Comparison of ENCODE assay signal across 22 mouse cellular contexts in the genomic region with DNA sequence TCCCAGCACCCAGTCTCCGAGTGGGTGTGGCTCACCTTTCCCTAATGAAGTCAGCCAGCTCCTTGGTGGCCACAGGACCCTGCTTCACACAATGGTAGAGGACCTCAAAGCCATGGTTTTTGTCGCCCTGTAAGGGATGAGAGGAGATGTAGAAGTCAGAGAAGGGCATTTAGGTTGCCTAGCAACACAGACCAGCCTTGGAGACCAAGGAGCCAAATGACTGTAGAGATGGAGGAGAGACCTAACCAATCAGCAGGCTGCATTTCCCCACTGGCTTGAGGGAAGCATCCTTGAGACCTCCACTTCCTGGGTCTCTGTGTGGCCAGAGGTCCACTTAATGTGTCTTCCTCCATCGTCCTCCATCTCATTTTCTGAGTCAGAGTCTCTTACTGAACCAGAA. TPM values are rescaled to one million over a fixed set of nuclear protein-coding genes. Genes with fewer than 3 reads are reported as not detected.
A peak's percentile ranks its signal among the peaks of the same experiment; 100 is the strongest.
DNase-seq lines count a peak whose midpoint lies in the region; ATAC-seq and TF ChIP-seq lines count a peak whose summit lies in the region.
"Had no signal": no experiment of that assay in that cellular context is flagged by ENCODE, and none has a peak within 500 bp of the region (broad histone marks: within the 10 kb centered on the region; RNA-seq: fewer than 3 reads in every experiment).

No protein-coding gene starts in this region.

- peaks cover 16% of the 10 kb centered on the region for H3K36me3 ChIP-seq in hindbrain, embryonic 16.5 days (ENCODE audit: control insufficient read depth, insufficient read depth, low read length)
- H3K36me3 ChIP-seq: embryonic facial prominence, embryonic 15.5 days; heart, embryonic 12.5 days; limb, embryonic 10.5 days had no signal

- peaks cover 42% of the 10 kb centered on the region for H3K4me1 ChIP-seq in hindbrain, embryonic 16.5 days (ENCODE audit: control insufficient read depth, insufficient read depth, low read depth, low read length)
- H3K4me1 ChIP-seq: embryonic facial prominence, embryonic 15.5 days; heart, embryonic 12.5 days had no signal

- no peak overlapping the region for H3K4me2 ChIP-seq in hindbrain, embryonic 16.5 days (ENCODE audit: low read length)
- H3K4me2 ChIP-seq: embryonic facial prominence, embryonic 15.5 days; heart, embryonic 12.5 days had no signal

- no peak overlapping the region for H3K9ac ChIP-seq in hindbrain, embryonic 16.5 days (ENCODE audit: low read depth, low read length)
- H3K9ac ChIP-seq: embryonic facial prominence, embryonic 15.5 days; heart, embryonic 12.5 days had no signal

- no peaks in the 10 kb centered on the region for H3K27me3 ChIP-seq in hindbrain, embryonic 16.5 days (replicated peaks; ENCODE audit: control insufficient read depth, insufficient read depth, low read length)
- H3K27me3 ChIP-seq: embryonic facial prominence, embryonic 15.5 days had no signal

- H3K9me3 ChIP-seq in hindbrain, embryonic 16.5 days (ENCODE audit: control insufficient read depth, low read length) = no peaks in the 10 kb centered on the region
- H3K9me3 ChIP-seq: embryonic facial prominence, embryonic 15.5 days; heart, embryonic 12.5 days; limb, embryonic 10.5 days had no signal

- ATAC-seq in hindbrain, embryonic 16.5 days = peak; percentile 2; the same call in 1 of the 2 replicates
- no peak for ATAC-seq in CD4-positive, CD25-positive, alpha-beta regulatory T cell, adult 4 months
- ATAC-seq: inflammation-experienced regulatory T-cells, adult 6 months had no signal

- TF ChIP-seq POLR2A in brain, embryonic 14.5 days (IDR thresholded peaks at IDR 0.05; ENCODE audit: borderline replicate concordance, extremely low read depth, insufficient read depth, insufficient read length, poor library complexity, severe bottlenecking) = no peak

- H3K4me3 ChIP-seq in left cerebral cortex, adult 2 months = no peak overlapping the region
- H3K4me3 ChIP-seq in hindbrain, embryonic 16.5 days (ENCODE audit: low read length) = no peak overlapping the region
- H3K4me3 ChIP-seq: embryonic facial prominence, embryonic 15.5 days; heart, embryonic 12.5 days; limb, embryonic 10.5 days had no signal

- DNase-seq in left cerebral cortex, adult 2 months (ENCODE audit: extremely low spot score in 1 of 2, low spot score in 2 of 2) = no peak
- DNase-seq in left cerebral cortex, postnatal 36 days (ENCODE audit: low spot score in 2 of 2) = no peak
- DNase-seq in brain, adult 2 months (ENCODE audit: low read depth, low spot score) = peak; percentile 71
- DNase-seq in brain, embryonic 14.5 days (ENCODE audit: low read depth) = peak; percentile 47
- DNase-seq in cerebellum, postnatal 14 days = no peak
- DNase-seq: adrenal gland, postnatal 10 days; cerebellum, adult 11 months; cerebellum, postnatal 36 days; heart, adult 11 months; heart, postnatal 14 days; kidney, adult 2 months; kidney, postnatal 14 days; lung, adult 2 months; lung, postnatal 36 days; thymus, postnatal 14 days had no signal

- intact Hi-C loops in left cerebral cortex, adult 2 months (cut with DNase I) = no loop called here
- intact Hi-C loops in left cerebral cortex, postnatal 36 days (cut with DNase I) = no loop called here

- H3K27ac ChIP-seq in left cerebral cortex, adult 2 months = peak overlapping the region; percentile 84
- H3K27ac ChIP-seq in hindbrain, embryonic 16.5 days (ENCODE audit: low read depth, low read length) = no peak overlapping the region
- H3K27ac ChIP-seq: embryonic facial prominence, embryonic 15.5 days; limb, embryonic 10.5 days; stomach, postnatal 0 days had no signal

- no peak for TF ChIP-seq CTCF in left cerebral cortex, adult 2 months (IDR thresholded peaks at IDR 0.05)
- no peak for TF ChIP-seq CTCF in brain, embryonic 14.5 days (IDR thresholded peaks at IDR 0.05; ENCODE audit: borderline replicate concordance, extremely low read depth, insufficient read depth, insufficient read length)

- WGBS in hindbrain, embryonic 16.5 days = 33% methylated on average over 3 of the region's 3 CpGs

RNA-seq across cellular contexts. Expression of gene Fcho1, which starts 7.3 kb away (rescaled TPM):
- 100 to 1,000 TPM; 184 TPM for total RNA-seq in left cerebral cortex, adult 2 months (2021)
- total RNA-seq in left cerebral cortex, postnatal 36 days (2021) = 100 to 1,000 TPM; 156 to 193 TPM
- 146 and 203 TPM in 2 replicates for polyA plus RNA-seq in brain, embryonic 14.5 days (2012; rRNA removed)
- polyA plus RNA-seq in hindbrain, embryonic 16.5 days (2015; fragmentation: Nextera tagmentation; extraction: Ambion mirVana) = 78.6 and 89.5 TPM in 2 replicates
- 10 to 100 TPM; 40.4 to 46.7 TPM for polyA plus RNA-seq in CD4-positive, CD25-positive, alpha-beta regulatory T cell, adult 4 months (2017; shearing (Covaris generic))

RNA-seq across cellular contexts. Expression of gene B3gnt3, which starts 16.7 kb away (rescaled TPM):
- under 1 TPM; 0.68 to 0.79 TPM for total RNA-seq in left cerebral cortex, adult 2 months (2021)
- under 1 TPM; 0.52 to 0.75 TPM for total RNA-seq in left cerebral cortex, postnatal 36 days (2021)
- polyA plus RNA-seq in brain, embryonic 14.5 days (2012; rRNA removed) = 0.45 and 0.46 TPM in 2 replicates
- 0.44 and 0.62 TPM in 2 replicates for polyA plus RNA-seq in hindbrain, embryonic 16.5 days (2015; fragmentation: Nextera tagmentation; extraction: Ambion mirVana)
- 1 to 10 TPM; 3.4 to 6.5 TPM for polyA plus RNA-seq in CD4-positive, CD25-positive, alpha-beta regulatory T cell, adult 4 months (2017; shearing (Covaris generic))

RNA-seq across cellular contexts. Expression of gene Insl3, which starts 29.2 kb away (rescaled TPM):
- total RNA-seq in left cerebral cortex, adult 2 months (2021) = 1 to 10 TPM; 1.2 to 4.7 TPM
- 1 to 10 TPM in 1 of 2 experiments, under 1 TPM in 1; 0.59 to 1.9 TPM for total RNA-seq in left cerebral cortex, postnatal 36 days (2021)
- 0.60 and 1.1 TPM in 2 replicates for polyA plus RNA-seq in brain, embryonic 14.5 days (2012; rRNA removed)
- polyA plus RNA-seq in hindbrain, embryonic 16.5 days (2015; fragmentation: Nextera tagmentation; extraction: Ambion mirVana) = 1.2 and 1.5 TPM in 2 replicates
- polyA plus RNA-seq in CD4-positive, CD25-positive, alpha-beta regulatory T cell, adult 4 months (2017; shearing (Covaris generic)) = 10 to 100 TPM; 15.1 to 24.5 TPM

RNA-seq across cellular contexts. Expression of gene Jak3, which starts 42.2 kb away (rescaled TPM):
- total RNA-seq in left cerebral cortex, adult 2 months (2021) = 1 to 10 TPM; 5.5 to 5.8 TPM
- 1 to 10 TPM; 4.0 to 5.5 TPM for total RNA-seq in left cerebral cortex, postnatal 36 days (2021)
- 3.7 and 5.1 TPM in 2 replicates for polyA plus RNA-seq in brain, embryonic 14.5 days (2012; rRNA removed)
- 7.3 and 8.1 TPM in 2 replicates for polyA plus RNA-seq in hindbrain, embryonic 16.5 days (2015; fragmentation: Nextera tagmentation; extraction: Ambion mirVana)
- 10 to 100 TPM; 21.2 TPM for polyA plus RNA-seq in CD4-positive, CD25-positive, alpha-beta regulatory T cell, adult 4 months (2017; shearing (Covaris generic))

RNA-seq across cellular contexts. Expression of gene Unc13a, which starts 46.7 kb away (rescaled TPM):
- 100 to 1,000 TPM; 313 to 351 TPM for total RNA-seq in left cerebral cortex, adult 2 months (2021)
- total RNA-seq in left cerebral cortex, postnatal 36 days (2021) = 100 to 1,000 TPM; 278 to 328 TPM
- polyA plus RNA-seq in brain, embryonic 14.5 days (2012; rRNA removed) = 84.9 and 86.4 TPM in 2 replicates
- 22.4 and 23.1 TPM in 2 replicates for polyA plus RNA-seq in hindbrain, embryonic 16.5 days (2015; fragmentation: Nextera tagmentation; extraction: Ambion mirVana)
- under 1 TPM; 0.47 to 0.50 TPM for polyA plus RNA-seq in CD4-positive, CD25-positive, alpha-beta regulatory T cell, adult 4 months (2017; shearing (Covaris generic))

Comparison
In these comparisons a context has a peak if more than half of its experiments do, and no peak if none do; other contexts are left out.
1. DNase-seq: peak in brain, adult 2 months (single experiment) and brain, embryonic 14.5 days (single experiment); none in left cerebral cortex, adult 2 months (0 of 2), left cerebral cortex, postnatal 36 days (0 of 2) and cerebellum, postnatal 14 days (0 of 2).